Mouse (Mus musculus) CD4-positive, CD25-positive, alpha-beta regulatory T cell (primary cell): ENCODE data around the gene Tbx22. TPM values are rescaled to one million over a fixed set of nuclear protein-coding genes. Genes with fewer than 3 reads are reported as not detected.

Experiments used
- polyA plus RNA-seq: library from polyadenylated mRNA; unstranded; fragments of 100-300 nt; shearing (Covaris generic); gene quantifications from one replicate; pipeline ENCODE4 v1.2.1, GENCODE M21; 2017

The Tbx22 gene
- not detected for polyA plus RNA-seq

GRCm38 (mm10) chrX:107667664-107668063 lies at the start of gene Tbx22:
Tbx22 (plus strand) TSS chrX:107667964.

Other genes with a start within 250 kb of the Tbx22 start
- gene Tent5d, start 124.6 kb downstream of the Tbx22 start, polyA plus RNA-seq: not detected
- gene 2610002M06Rik, start 148.4 kb downstream of the Tbx22 start, polyA plus RNA-seq: 25.6 TPM